Mouse (Mus musculus) left cerebral cortex, adult 2 months (tissue): ENCODE data around the gene Adcy7. TPM values are rescaled to one million over a fixed set of nuclear protein-coding genes. Genes with fewer than 3 reads are reported as not detected.

Experiments used
- DNase-seq, 2 experiments: peaks; one replicate each; pipeline ENCODE4 v3.0.0; 2021 to 2022; ENCODE audit warnings: low spot score in 2 of 2, mixed read lengths in 1 of 2; ENCODE audit errors: extremely low spot score in 1 of 2
- H3K27ac ChIP-seq: fragments of 200-600 bp; 2 replicates; pipeline ENCODE4 v1.8.1; 2022
- H3K4me3 ChIP-seq: fragments of 200-600 bp; 2 replicates; pipeline ENCODE4 v1.8.1; 2022
- CTCF ChIP-seq: fragments of 200-600 bp; IDR thresholded peaks from 2 replicates; pipeline ENCODE4 v1.8.1; 2022; ENCODE audit warnings: antibody characterized with exemption, mild to moderate bottlenecking, moderate library complexity
- intact Hi-C: fragments of 180-260 bp; cut with DNase I; formaldehyde crosslinking; loops from one replicate; pipeline ENCODE4 v1.15.1; 2025
- total RNA-seq, 2 experiments: library from RNA; stranded (reverse); gene quantifications; 2 replicates each; pipeline ENCODE4 v1.2.3; 2021

Gene Adcy7
- total RNA-seq, 2 experiments from 2014 or later = 4.1 to 4.8 TPM

DNA sequence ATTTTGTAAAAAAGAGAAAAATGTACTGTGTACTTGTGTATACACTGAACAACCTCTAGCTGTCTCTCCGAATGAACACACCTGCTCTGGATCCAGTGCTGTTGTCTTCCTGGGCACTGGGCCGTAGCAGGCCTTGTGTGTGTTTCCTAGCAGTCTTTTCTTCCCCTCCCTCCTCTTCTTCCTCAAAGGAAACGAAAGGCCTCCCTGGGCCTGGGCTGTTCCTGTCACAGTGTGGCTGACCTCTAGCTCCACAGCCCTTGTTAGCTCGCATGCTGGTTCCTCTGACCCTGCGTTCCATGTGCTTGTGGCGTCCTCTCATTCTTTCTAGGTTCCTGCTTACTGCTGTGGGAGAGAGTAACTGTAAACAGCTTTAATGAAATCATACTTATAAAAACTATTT is 14.2 kb upstream of the Adcy7 start:
- Histone ChIP-seq H3K4me3 (no peak overlapping the region), H3K27ac (no peak overlapping the region)
- no peak for DNase-seq
- TF ChIP-seq CTCF = no peak
- intact Hi-C loops = no loop called here

DNA sequence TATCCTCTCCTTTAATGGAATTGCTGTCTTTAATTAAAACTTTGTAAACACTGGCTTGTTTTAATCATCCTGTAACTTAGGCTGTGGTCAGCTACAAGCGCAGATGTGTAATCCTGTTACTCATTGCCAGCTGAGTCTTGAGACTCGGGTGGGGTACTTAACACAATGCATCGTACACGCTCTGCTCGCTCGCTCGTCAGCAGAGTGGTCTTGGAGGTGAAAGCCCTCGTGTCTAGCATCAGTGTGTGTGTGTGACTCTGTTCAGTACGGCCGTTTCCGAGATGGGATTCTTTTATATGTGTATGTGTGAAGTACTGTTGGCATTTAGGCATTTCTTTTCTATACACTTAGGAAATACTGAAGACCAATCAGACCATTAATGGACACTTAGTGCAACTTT is 13.7 kb upstream of the Adcy7 start:
- intact Hi-C loops = no loop called here

DNA sequence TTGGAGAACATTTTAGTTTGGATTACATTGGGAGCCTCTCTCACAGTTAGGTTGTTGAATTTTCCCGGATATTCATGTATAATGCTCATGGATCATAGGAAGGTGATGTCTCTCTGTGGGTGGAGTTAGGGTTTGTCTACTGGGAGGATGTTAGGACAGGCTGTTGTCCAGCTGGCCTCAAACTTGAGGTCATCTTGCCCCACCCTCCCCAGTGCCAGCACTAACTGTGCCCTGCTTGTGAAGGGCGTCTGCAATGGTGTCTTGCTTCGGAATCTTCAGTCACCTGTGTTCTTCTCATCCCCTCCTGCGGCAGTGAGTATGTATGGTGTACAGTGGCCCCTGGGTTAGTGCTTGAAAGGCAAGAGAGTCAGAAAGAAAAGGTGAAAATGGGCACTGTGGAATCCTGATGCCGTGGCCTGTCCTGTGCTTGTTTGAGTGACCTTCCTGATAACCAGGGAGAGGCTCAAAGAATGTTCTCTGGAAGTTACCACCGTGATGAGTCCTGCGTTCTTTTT is 11.7 kb upstream of the Adcy7 start:
- Histone ChIP-seq H3K4me3 (no peak overlapping the region), H3K27ac (no peak overlapping the region)
- intact Hi-C loops = loop anchor here (10.0 kb wide), 2 partner anchors 454 to 494 kb away; no protein-coding TSS in a partner anchor
- no peak for TF ChIP-seq CTCF
- DNase-seq = no peak

More for the DNA sequence above, 13.7 kb upstream of the Adcy7 start:
- no peak overlapping the region for H3K4me3 ChIP-seq
- no peak for DNase-seq
- no peak for TF ChIP-seq CTCF
- no peak overlapping the region for H3K27ac ChIP-seq

DNA sequence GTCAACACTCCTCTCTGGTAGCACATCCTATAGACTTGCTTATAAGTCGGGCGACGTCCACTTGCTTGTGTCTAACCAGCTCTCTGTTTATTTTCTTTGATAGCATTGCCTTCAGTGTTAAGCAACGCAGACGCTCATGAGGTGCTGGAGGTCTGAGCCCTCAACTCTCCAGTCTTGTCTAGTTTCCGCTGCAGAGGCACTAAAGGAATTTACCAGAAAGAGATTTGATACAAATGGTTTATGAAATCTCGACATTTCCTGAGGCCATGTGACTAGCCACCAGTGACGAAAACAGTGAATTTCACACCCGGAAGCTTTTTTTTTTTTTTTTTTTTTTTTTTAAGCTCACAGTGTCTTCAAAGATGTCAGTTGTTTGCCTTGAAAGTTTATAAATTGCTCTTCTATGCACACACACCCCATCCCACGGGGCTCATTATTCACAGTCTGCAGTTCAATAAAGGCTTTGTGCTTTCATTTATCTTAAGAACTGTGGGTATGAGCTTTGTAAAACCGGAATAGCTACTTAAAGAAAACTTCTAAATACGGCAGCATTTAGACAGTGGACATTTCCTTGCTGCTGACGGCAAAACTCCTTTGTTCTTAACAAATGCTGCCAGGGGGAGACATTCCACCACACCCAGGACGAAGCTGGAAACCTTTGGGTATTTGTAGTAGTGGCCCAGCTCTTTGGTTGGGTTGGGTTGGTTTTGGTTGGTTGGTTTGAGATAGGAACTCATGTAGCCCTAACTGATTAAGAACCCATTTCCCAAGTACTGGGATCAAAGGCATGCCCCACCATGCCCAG is 9.2 kb upstream of the Adcy7 start:
- no peak overlapping the region for H3K27ac ChIP-seq
- H3K4me3 ChIP-seq = no peak overlapping the region
- no peak for DNase-seq
- no peak for TF ChIP-seq CTCF
- intact Hi-C loops = loop anchor here (10.0 kb wide), 2 partner anchors 452 to 492 kb away; no protein-coding TSS in a partner anchor

GRCm38 (mm10) chr8:88265511-88265910 is 6.7 kb upstream of the Adcy7 start:
- no peak for TF ChIP-seq CTCF
- DNase-seq = no peak
- Histone ChIP-seq H3K27ac (no peak overlapping the region), H3K4me3 (no peak overlapping the region)
- intact Hi-C loops = loop anchor here (10.0 kb wide), 2 partner anchors 449 to 489 kb away; no protein-coding TSS in a partner anchor

DNA sequence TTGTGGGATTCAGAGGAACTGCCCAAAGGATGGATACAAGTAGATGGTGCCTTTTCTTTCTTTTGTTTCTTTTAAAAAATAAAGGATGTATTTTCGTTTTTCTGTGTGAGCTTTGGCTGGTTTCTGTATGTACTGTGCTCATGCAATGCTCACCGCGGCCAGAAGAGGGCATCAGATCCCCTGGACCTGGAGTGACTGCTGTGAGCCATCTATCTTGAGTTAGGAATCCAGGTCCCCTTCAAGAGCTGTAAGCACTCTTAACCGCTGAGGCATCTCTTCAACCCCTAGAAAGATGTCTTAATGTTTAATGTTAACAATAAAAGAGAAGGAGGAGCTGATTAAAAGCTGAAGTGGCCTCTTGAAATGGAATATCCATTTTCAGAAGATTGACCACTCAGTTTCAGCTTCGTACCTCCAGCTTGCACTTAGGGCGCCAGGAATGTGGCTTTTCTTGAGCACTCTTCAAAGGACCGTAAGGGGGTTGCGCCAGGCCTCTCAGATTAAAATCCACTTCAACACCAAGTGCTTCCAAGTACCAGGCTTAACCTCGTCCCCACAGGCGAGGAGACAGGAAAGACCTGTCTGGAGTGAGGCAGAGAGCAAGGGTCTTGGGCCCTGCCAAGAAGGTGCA is 5.9 kb upstream of the Adcy7 start:
- intact Hi-C loops = loop anchor here (10.0 kb wide), 2 partner anchors 449 to 489 kb away; no protein-coding TSS in a partner anchor
- Histone ChIP-seq H3K4me3 (no peak overlapping the region), H3K27ac (no peak overlapping the region)
- DNase-seq = peak; percentile 75 to 85
- peak; percentile 95 for TF ChIP-seq CTCF

DNA sequence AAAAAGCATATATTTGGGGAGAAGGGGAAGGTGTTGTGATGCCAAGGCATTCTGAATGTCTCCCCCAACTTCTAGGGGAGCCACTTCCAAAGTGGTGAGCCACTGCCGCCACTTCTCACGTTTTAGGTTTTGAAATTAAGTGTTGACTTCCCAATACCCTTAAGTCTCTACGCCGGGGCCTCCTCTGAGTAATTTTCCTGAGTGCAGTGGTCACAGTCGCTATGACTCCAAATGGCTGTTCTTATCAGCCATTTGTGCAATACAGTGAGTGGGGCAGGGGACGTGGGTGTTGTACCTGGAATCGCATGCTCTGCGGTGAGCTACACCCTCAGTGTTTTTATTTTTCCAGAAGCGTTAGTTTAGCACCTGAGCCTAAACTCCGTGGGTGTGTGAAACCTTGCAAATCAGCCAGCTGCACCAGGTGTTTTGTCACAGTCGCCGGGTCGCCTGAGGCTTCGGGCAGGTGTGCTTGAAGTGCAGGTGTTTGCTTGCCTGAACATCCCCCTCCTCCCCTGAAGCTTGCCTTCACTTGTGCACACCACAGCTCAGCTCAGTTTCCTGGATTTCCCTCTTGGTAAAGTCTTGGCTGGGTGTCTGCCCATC is 5.3 kb upstream of the Adcy7 start:
- intact Hi-C loops = loop anchor here (10.0 kb wide), 2 partner anchors 448 to 488 kb away; no protein-coding TSS in a partner anchor
- no peak for TF ChIP-seq CTCF
- no peak for DNase-seq
- H3K27ac ChIP-seq = no peak overlapping the region
- H3K4me3 ChIP-seq = no peak overlapping the region

DNA sequence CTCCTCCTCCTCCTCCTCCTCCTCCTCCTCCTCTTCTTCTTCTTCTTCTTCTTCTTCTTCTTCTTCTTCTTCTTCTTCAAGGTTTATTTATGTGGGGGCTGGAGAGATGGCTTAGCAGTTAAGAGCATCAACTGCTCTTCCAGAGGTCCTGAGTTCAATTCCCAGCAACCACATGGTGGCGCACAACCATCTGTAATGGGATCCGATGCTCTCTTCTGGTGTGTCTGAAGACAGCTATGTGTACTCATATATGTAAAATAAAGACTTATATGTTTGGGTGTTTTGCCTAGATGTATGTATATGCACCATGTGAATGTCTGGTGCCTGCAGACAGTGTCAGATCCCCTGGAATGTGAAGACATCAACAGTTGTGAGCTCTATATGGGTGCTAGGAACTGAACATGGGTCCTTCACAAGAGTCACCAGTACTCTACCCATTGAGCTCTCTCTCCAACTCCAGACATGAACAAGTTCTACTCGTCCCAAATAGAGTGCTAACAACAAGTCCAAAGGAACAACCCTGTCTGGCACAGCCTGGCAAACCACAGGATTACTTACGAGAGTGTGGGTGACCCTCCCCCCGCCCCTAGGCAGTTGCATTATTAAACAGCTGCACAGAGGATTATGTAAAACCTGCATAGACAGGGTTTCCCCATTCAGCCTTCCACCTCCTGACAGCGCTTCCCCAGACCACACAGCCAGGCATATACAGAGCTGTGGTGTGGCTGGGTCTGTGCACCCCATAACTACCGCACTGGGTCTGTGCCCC is 2.9 kb upstream of the Adcy7 start:
- DNase-seq = no peak
- no peak overlapping the region for H3K4me3 ChIP-seq
- no peak overlapping the region for H3K27ac ChIP-seq
- intact Hi-C loops = loop anchor here (10.0 kb wide), 2 partner anchors 446 to 486 kb away; no protein-coding TSS in a partner anchor
- peak; percentile 39 for TF ChIP-seq CTCF

- intact Hi-C loops = loop anchor here (2.0 to 5.0 kb wide), 2 partner anchors 72 to 351 kb away; no protein-coding TSS in a partner anchor
- Histone ChIP-seq H3K4me3 (no peak overlapping the region), H3K27ac (no peak overlapping the region)
- TF ChIP-seq CTCF = no peak
- no peak for DNase-seq
Measured at GRCm38 (mm10) chr8:88270086-88270485, 2.1 kb upstream of the Adcy7 start.

DNA sequence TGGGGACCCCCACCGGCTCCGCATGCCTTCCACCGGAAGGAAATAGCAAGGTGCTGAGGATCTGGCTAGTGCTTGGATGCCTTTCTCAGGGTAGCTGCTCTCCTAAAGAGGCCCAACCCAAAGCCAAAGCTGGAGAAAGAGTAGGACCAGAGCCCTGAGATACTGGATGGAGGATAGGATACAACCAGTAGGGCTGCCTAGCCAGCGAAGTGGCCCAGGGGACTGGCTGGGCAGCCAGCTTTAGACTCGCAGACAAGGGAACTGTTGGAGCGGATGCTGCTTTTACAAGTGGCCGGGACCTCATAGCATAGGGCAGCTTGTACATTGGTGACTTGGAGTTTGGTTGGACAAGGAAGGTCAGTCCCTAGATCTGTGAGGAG is 838 bp downstream of the Adcy7 start:
- H3K4me3 ChIP-seq = peak overlapping the region; percentile 50
- intact Hi-C loops = loop anchor here (2.0 to 5.0 kb wide), 2 partner anchors 69 to 86 kb away; no protein-coding TSS in a partner anchor
- no peak for DNase-seq
- no peak overlapping the region for H3K27ac ChIP-seq
- no peak for TF ChIP-seq CTCF

- no peak for TF ChIP-seq CTCF
- intact Hi-C loops = loop anchor here (5.0 kb wide), 1 partner anchor 68 kb away; no protein-coding TSS in a partner anchor
- H3K27ac ChIP-seq = no peak overlapping the region
- no peak overlapping the region for H3K4me3 ChIP-seq
- DNase-seq = no peak
Measured at GRCm38 (mm10) chr8:88274090-88274489, 1.9 kb downstream of the Adcy7 start.
